In genomic region chr10:77471512-77471911, GRCm38 (mm10) we compare ENCODE assay signal across 18 mouse cellular contexts. TPM values are rescaled to one million over a fixed set of nuclear protein-coding genes. Genes with fewer than 3 reads are reported as not detected.
A peak's percentile ranks its signal among the peaks of the same experiment; 100 is the strongest.
DNase-seq lines count a peak whose midpoint lies in the region; ATAC-seq and TF ChIP-seq lines count a peak whose summit lies in the region.
"Had no signal": no experiment of that assay in that cellular context is flagged by ENCODE, and none has a peak within 500 bp of the region (broad histone marks: within the 10 kb centered on the region; RNA-seq: fewer than 3 reads in every experiment).

No protein-coding gene starts in this region.

- no peaks in the 10 kb centered on the region for H3K36me3 ChIP-seq in lung, embryonic 14.5 days (ENCODE audit: insufficient read depth)
- no peaks in the 10 kb centered on the region for H3K36me3 ChIP-seq in stomach, embryonic 16.5 days (ENCODE audit: control insufficient read depth, insufficient read depth, low read length)
- H3K36me3 ChIP-seq: embryonic facial prominence, embryonic 12.5 days; embryonic facial prominence, embryonic 15.5 days; heart, embryonic 10.5 days; heart, embryonic 13.5 days; hindbrain, embryonic 12.5 days; hindbrain, embryonic 15.5 days had no signal

- H3K27ac ChIP-seq in lung, embryonic 14.5 days (ENCODE audit: low read depth) = no peak overlapping the region
- H3K27ac ChIP-seq in stomach, embryonic 16.5 days (ENCODE audit: low read length) = peak overlapping the region; percentile 1; the same call in 1 of the 2 replicates
- H3K27ac ChIP-seq: embryonic facial prominence, embryonic 12.5 days; embryonic facial prominence, embryonic 15.5 days; heart, embryonic 10.5 days; heart, embryonic 13.5 days; hindbrain, embryonic 12.5 days; hindbrain, embryonic 15.5 days had no signal

- peak; percentile 51 for DNase-seq in lung, embryonic 14.5 days
- DNase-seq in lung, postnatal 14 days = no peak
- peak; percentile 69 for DNase-seq in lung, postnatal 10 days
- DNase-seq in lung, adult 18-20 months = no peak
- no peak for DNase-seq in right cerebral cortex, adult 18-20 months
- DNase-seq: adrenal gland, adult 2 months; adrenal gland, postnatal 14 days; heart, adult 18-20 months; heart, postnatal 14 days had no signal

- TF ChIP-seq CTCF in lung, embryonic 14.5 days (IDR thresholded peaks at IDR 0.05; ENCODE audit: low read depth) = no peak

- no peak for ATAC-seq in lung, embryonic 14.5 days (ENCODE audit: insufficient read depth)
- peak; percentile 56; the same call in 1 of the 2 replicates for ATAC-seq in stomach, embryonic 16.5 days (ENCODE audit: insufficient read depth, low FRiP score)
- ATAC-seq: CD4-positive, CD25-positive, alpha-beta regulatory T cell, adult 4 months; forebrain, embryonic 14.5 days had no signal

- peaks cover 6% of the 10 kb centered on the region; the same call in 1 of the 2 replicates for H3K4me1 ChIP-seq in lung, embryonic 14.5 days (ENCODE audit: insufficient read depth)
- H3K4me1 ChIP-seq in stomach, embryonic 16.5 days (ENCODE audit: control insufficient read depth, insufficient read depth, low read length) = peaks cover 22% of the 10 kb centered on the region
- H3K4me1 ChIP-seq: hindbrain, embryonic 12.5 days; hindbrain, embryonic 15.5 days had no signal

- H3K27me3 ChIP-seq in lung, embryonic 14.5 days (ENCODE audit: insufficient read depth, low read length) = no peaks in the 10 kb centered on the region
- no peaks in the 10 kb centered on the region for H3K27me3 ChIP-seq in stomach, embryonic 16.5 days (ENCODE audit: control insufficient read depth, insufficient read depth, low read length)
- H3K27me3 ChIP-seq: embryonic facial prominence, embryonic 12.5 days; embryonic facial prominence, embryonic 15.5 days; hindbrain, embryonic 12.5 days; hindbrain, embryonic 15.5 days had no signal

- H3K9me3 ChIP-seq in lung, embryonic 14.5 days (ENCODE audit: low read depth, low read length) = no peaks in the 10 kb centered on the region
- H3K9me3 ChIP-seq in stomach, embryonic 16.5 days (replicated peaks; ENCODE audit: control insufficient read depth, low read length) = no peaks in the 10 kb centered on the region
- H3K9me3 ChIP-seq: embryonic facial prominence, embryonic 12.5 days; embryonic facial prominence, embryonic 15.5 days; heart, embryonic 10.5 days; heart, embryonic 13.5 days; hindbrain, embryonic 12.5 days; hindbrain, embryonic 15.5 days had no signal

- WGBS in lung, embryonic 14.5 days = 34% methylated on average over 7 of the region's 7 CpGs
- WGBS in stomach, embryonic 16.5 days = 34% methylated on average over 7 of the region's 7 CpGs

- H3K4me2 ChIP-seq in lung, embryonic 14.5 days = no peak overlapping the region
- no peak overlapping the region for H3K4me2 ChIP-seq in stomach, embryonic 16.5 days (ENCODE audit: low read depth, low read length)
- H3K4me2 ChIP-seq: embryonic facial prominence, embryonic 12.5 days; embryonic facial prominence, embryonic 15.5 days; heart, embryonic 13.5 days; hindbrain, embryonic 12.5 days; hindbrain, embryonic 15.5 days had no signal

- H3K9ac ChIP-seq in lung, embryonic 14.5 days = no peak overlapping the region
- no peak overlapping the region for H3K9ac ChIP-seq in stomach, embryonic 16.5 days (ENCODE audit: low read length)
- H3K9ac ChIP-seq: embryonic facial prominence, embryonic 12.5 days; embryonic facial prominence, embryonic 15.5 days; heart, embryonic 13.5 days; hindbrain, embryonic 12.5 days; hindbrain, embryonic 15.5 days had no signal

- H3K4me3 ChIP-seq in lung, embryonic 14.5 days (ENCODE audit: low read depth, low read length) = no peak overlapping the region
- H3K4me3 ChIP-seq in stomach, embryonic 16.5 days (replicated peaks; ENCODE audit: low read length) = no peak overlapping the region
- H3K4me3 ChIP-seq: embryonic facial prominence, embryonic 12.5 days; embryonic facial prominence, embryonic 15.5 days; heart, embryonic 10.5 days; heart, embryonic 13.5 days; hindbrain, embryonic 12.5 days; hindbrain, embryonic 15.5 days had no signal

RNA-seq across cellular contexts. Expression of gene Fam207a, which starts 44.1 kb away (rescaled TPM):
- 38.4 and 43.8 TPM in 2 replicates for polyA plus RNA-seq in lung, embryonic 14.5 days (2014; fragmentation: Nextera tagmentation; extraction: Ambion mirVana)
- 29.7 and 31.0 TPM in 2 replicates for polyA plus RNA-seq in stomach, embryonic 16.5 days (2015; fragmentation: Nextera tagmentation; extraction: Ambion mirVana)

RNA-seq across cellular contexts. Expression of gene Adarb1, which starts 53.4 kb away (rescaled TPM):
- polyA plus RNA-seq in lung, embryonic 14.5 days (2014; fragmentation: Nextera tagmentation; extraction: Ambion mirVana) = 38.9 and 49.1 TPM in 2 replicates
- polyA plus RNA-seq in stomach, embryonic 16.5 days (2015; fragmentation: Nextera tagmentation; extraction: Ambion mirVana) = 6.3 and 8.4 TPM in 2 replicates

RNA-seq across cellular contexts. Expression of gene Itgb2, which starts 58.5 kb away (rescaled TPM):
- 2.0 and 3.0 TPM in 2 replicates for polyA plus RNA-seq in lung, embryonic 14.5 days (2014; fragmentation: Nextera tagmentation; extraction: Ambion mirVana)
- 6.7 and 8.3 TPM in 2 replicates for polyA plus RNA-seq in stomach, embryonic 16.5 days (2015; fragmentation: Nextera tagmentation; extraction: Ambion mirVana)

Comparison
In these comparisons a context has a peak if more than half of its experiments do, and no peak if none do; other contexts are left out.
1. DNase-seq: peak in lung, embryonic 14.5 days (single experiment) and lung, postnatal 10 days (single experiment); none in lung, postnatal 14 days (single experiment), lung, adult 18-20 months (0 of 2) and right cerebral cortex, adult 18-20 months (single experiment).